Mouse (Mus musculus) macrophage (primary cell): ENCODE data around the gene Ecel1. TPM values are rescaled to one million over a fixed set of nuclear protein-coding genes. Genes with fewer than 3 reads are reported as not detected.

Experiments
- H3K27ac ChIP-seq: fragments of 350-480 bp; formaldehyde crosslinking; 2 replicates; pipeline ENCODE4 v1.9.0; 2021
- H3K36me3 ChIP-seq: fragments of 350-480 bp; formaldehyde crosslinking; 2 replicates; pipeline ENCODE4 v1.9.0; 2021; ENCODE audit errors: inconsistent target
- H3K4me3 ChIP-seq: fragments of 350-480 bp; formaldehyde crosslinking; 2 replicates; pipeline ENCODE4 v1.9.0; 2021; ENCODE audit errors: inconsistent target
- H3K79me2 ChIP-seq: fragments of 350-480 bp; formaldehyde crosslinking; 2 replicates; pipeline ENCODE4 v1.9.0; 2021; ENCODE audit errors: inconsistent target
- WGBS: methylation state at CpG from one replicate; pipeline ENCODE4 v1.1.7; 2026; ENCODE audit warnings: inconsistent platforms; ENCODE audit not compliant: missing documents; 5-methylcytosine and 5-hydroxymethylcytosine counted together
- polyA plus RNA-seq: library from polyadenylated mRNA; stranded (reverse); fragments of 250-400 nt; gene quantifications from 3 replicates; pipeline ENCODE4 v1.2.4, GENCODE M21; 2018; ENCODE audit warnings: inconsistent platforms

The Ecel1 gene
- polyA plus RNA-seq, 1 experiment from 2014 or later = not detected

GRCm38 (mm10) chr1:87101411-87101810 lies 54.9 kb downstream of the Ecel1 start, which contains the start of gene Alpi:
Gene Alpi, minus strand, starts transcription at chr1:87101606.
- WGBS = 100% methylated on average over 1 of the region's 1 CpGs
- Histone ChIP-seq H3K36me3 (no peaks in the 10 kb centered on the region), H3K4me3 (no peak within 1 kb of the TSS), H3K27ac (no peak within 1 kb of the TSS), H3K79me2 (no peaks in the 10 kb centered on the region)

- no peaks in the 10 kb centered on the region for H3K79me2 ChIP-seq
- WGBS = 15% methylated on average over 29 of the region's 30 CpGs
- H3K36me3 ChIP-seq = no peaks in the 10 kb centered on the region
- no peak overlapping the region for H3K27ac ChIP-seq
- H3K4me3 ChIP-seq = no peak overlapping the region
Observed at GRCm38 (mm10) chr1:87098358-87098975, 57.9 kb downstream of the Ecel1 start.

Other genes starting within 250 kb of the Ecel1 start
- gene Alppl2, start 66.6 kb downstream of the Ecel1 start, polyA plus RNA-seq = not detected in 3 replicates
- not detected in 3 replicates for gene Alpi, start 54.9 kb downstream of the Ecel1 start, polyA plus RNA-seq
- not detected in 3 replicates for gene Akp3, start 31.5 kb downstream of the Ecel1 start, polyA plus RNA-seq
- not detected in 3 replicates for gene Prss56, start 26.8 kb upstream of the Ecel1 start, polyA plus RNA-seq
- gene Chrnd, start 34.1 kb upstream of the Ecel1 start, polyA plus RNA-seq = not detected in 3 replicates
- 0.24 TPM in 1 of 3 replicates, not detected in the others for gene Chrng, start 48.1 kb upstream of the Ecel1 start, polyA plus RNA-seq
- gene Eif4e2, start 57.4 kb upstream of the Ecel1 start, polyA plus RNA-seq = 76.8 to 143 TPM (median 95.4 TPM) in 3 replicates
- 0.13 TPM in 1 of 3 replicates, not detected in the others for gene Efhd1, start 107.8 kb upstream of the Ecel1 start, polyA plus RNA-seq
- gene Gigyf2, start 170.5 kb upstream of the Ecel1 start, polyA plus RNA-seq = 29.7 to 74.5 TPM (median 34.2 TPM) in 3 replicates
- not detected in 3 replicates for gene Kcnj13, start 238.2 kb upstream of the Ecel1 start, polyA plus RNA-seq